Mouse (Mus musculus) adrenal gland, postnatal 10 days (tissue): Measurements from ENCODE around the gene Stk38l. TPM values are rescaled to one million over a fixed set of nuclear protein-coding genes. Genes with fewer than 3 reads are reported as not detected.
A peak's percentile ranks its signal among the peaks of the same experiment; 100 is the strongest.
"Not testable (repeated sequence)": the region's sequence is repeated elsewhere in the genome, so short reads cannot be mapped to it uniquely, and the experiment has no call there.

Experiments
- DNase-seq: peaks from one replicate; pipeline ENCODE4 v3.0.0; 2021; ENCODE audit warnings: mixed read lengths
- total RNA-seq, 2 experiments: library from RNA; stranded (reverse); gene quantifications; 2 replicates each; pipeline ENCODE4 v1.2.3; 2021

The Stk38l gene
- total RNA-seq, 2 experiments from 2014 or later = 13.3 to 17.6 TPM

DNA sequence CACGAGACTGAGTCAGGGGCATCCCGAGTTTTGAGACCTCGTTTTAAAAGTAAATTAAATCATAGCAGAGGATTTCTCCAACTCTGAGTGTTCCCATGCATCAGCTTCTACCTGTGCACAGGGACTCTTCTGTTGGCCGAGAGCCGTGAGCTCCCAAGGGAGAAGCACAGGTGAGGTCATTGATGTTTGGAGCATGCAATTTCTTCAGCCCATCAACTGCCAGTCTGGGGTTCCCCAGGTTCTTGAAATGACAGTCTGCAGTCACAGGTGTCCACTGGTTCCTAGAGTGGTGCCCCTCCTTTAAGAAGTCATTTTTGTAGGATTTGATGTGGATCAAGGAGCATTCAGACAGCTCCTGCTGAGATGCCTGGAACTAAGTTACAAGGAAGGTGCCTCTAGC is 46.0 kb downstream of the Stk38l start:
- no peak for DNase-seq

DNA sequence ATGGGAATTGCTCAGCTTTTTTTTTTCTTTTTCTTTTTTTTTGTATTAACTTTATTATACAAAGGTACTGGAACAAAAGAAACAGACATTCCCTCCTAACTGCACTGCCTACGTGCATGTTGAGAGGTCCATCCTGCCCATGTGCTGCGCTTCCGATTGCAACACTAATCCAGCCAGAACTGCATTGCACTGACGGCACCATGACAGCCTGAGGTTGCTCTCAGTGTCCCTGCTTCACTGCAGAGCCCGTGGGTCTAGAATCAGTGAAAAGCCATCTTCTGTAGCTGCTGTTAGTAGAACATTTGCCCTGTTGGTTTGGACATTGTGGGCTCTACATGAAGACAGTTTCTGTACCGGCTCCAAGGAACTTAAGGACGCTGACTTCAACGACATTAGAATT is 51.1 kb downstream of the Stk38l start:
- DNase-seq = not testable (repeated sequence)

DNA sequence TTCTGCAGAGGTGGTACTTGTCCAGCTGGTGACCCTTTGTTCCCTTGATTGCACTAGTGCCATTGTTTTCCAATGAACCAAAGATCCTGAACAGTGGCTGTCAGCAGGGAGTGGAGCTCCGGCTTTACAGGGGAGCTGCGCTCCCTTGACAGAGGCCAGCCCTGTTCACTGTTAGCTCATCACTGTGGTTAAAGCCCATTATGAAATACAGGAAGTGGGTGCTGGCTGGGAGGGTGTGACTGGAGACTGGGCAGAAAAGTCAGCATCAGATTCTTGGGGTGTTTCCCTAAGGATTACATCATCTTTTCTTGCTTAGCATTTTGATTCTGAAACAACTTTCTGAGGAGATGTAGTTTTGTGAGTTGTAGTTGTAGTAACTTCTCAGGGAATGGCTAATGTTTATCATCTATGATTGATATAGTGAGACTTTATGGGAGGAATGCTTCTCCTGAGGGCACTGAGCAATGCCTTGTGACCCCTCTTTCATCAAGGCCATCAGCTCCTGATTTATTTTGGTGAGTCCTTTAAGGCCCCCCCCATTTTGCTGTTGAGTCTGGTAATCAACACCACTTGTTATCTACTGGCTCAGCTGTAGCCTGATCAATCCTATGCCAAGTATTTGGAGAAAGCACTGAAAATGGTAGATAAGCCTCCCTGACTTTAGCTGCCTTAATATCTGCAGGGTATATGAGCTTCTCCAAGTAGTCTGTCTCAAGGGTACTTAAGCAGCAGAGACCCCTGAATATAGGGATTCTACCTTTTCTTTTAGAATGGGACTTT is 52.0 kb downstream of the Stk38l start:
- DNase-seq = no peak

DNA sequence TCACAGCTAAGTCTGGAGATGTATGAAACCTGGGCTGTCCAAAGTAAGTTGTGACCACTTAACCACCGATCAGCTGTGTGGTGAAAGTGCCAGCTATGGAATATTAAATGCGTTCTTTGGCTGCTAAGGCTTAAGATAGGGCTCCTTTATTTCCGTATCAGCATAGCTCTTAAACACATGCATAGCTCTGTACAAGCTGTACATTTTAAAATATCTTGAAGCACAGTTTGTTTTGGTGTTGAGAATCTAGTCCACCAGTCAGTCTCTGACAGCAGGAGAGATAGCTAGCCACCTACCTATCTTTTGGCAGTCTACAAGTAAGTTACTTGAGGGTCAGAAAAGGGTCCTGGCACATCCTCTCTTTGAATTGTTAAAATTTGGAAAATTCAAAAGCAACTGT is 53.3 kb downstream of the Stk38l start:
- DNase-seq = no peak

DNA sequence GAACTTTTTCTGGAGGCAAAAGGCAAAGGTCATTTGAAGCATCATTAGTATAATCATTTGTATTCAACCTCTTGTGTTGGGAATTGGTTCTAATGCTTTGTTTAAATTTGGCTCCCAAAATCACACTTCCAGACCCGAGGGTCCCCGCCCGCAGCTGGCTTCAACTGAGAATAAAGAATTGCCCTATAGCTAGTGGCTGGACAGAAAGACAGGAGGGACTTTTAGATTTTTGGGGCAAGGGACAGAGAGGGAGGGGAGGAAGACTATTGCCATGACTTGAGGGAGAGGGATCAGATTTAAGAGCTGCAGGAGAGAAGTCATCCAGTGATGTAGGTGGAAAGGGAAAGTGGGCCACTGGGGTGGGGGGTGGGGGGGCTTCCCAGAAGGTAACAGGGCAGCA is 56.8 kb downstream of the Stk38l start:
- no peak for DNase-seq

- DNase-seq = no peak
Measured at GRCm38 (mm10) chr6:146793527-146793926, 68.7 kb downstream of the Stk38l start.

DNA sequence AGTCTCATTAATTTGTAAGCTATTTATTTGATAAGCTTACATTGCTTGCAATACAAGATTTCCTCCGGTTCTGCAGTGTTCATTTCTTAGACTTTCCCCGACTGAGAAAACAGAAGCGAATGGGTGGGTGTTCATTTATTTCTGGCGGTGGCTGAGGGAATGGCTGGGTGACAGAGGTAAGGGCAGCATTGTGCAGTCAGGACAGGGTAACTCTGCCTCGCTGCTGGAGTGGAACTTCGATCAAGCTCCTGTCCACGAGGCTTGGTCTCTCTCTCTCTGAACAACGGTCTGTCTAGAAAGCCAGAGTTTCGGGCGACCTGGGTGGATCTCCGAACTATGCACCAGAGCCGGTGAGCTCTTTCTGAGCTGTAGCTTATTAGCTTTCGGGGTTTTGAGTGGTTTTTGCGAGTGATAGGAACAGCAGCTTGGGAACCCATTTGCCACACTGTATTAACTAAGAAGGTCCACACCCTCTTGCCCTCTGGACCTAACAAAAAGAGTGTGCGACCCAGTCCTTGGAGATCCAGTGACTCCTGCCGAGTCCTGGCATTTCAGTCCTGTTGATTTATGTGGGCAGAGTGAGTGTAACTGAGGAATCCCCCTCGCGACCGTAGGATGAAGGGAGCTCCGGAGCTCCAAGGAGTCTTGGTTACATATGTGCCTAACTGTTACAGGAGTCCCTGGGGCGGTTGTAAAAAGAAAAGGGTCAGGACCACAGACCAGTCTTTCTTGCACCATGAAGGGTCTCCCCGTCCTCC is 70.5 kb downstream of the Stk38l start:
- DNase-seq = peak; percentile 6

DNA sequence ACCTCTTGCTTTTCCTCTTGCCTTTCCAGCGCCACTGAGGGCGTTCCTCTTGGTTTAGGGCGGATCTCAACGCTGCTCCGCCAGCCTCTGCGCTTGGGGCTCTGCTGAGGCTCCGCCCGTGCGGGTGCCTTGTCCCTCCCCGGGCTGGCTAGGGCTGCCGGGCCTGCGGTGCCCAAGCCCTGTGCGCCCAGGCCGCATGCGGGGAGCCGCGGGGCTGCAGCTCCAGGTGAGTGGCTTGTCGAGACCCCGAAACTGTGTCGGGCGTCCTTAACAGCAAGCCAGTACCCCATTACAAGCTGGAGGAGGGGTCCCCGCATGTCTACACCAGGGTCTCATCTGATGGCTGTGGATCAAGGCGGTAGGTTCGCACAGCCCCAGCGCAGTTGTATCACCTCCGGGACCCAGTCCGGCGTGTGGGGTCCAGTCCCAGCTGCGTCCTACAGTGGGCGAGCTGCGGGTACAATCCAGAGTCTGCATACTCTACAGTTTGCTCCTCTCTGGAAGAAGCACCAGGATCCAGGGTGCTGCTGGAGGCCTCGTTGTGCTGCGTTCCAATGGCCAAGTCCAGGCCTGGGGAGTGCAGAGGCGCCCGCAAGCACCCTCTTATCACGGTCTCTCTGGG is 71.2 kb downstream of the Stk38l start, which contains the start of gene Arntl2:
TSS of gene Arntl2 (plus strand) at position 132 of the 622 bp plus-strand sequence.
- peak; percentile 89 for DNase-seq

DNA sequence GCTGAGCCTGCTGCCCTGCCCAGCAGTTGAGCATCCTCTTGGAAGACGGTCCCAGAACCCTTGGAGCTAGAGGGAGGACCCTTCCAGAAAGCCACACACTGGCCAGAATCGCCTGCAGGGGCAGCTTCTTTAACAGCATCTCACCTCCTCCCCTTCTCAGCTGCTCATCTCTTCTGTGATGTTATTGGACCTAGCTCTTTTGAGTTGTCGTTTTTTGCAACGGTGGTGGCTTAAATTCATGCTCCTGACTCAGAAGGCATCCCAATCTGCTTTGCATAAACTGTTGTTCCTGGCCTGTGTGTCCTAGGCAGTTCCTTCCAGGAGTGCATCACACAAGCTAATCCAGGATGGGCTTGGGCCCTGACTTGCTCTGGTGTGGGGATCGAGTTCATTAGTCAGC is 72.7 kb downstream of the Stk38l start:
- DNase-seq = no peak

DNA sequence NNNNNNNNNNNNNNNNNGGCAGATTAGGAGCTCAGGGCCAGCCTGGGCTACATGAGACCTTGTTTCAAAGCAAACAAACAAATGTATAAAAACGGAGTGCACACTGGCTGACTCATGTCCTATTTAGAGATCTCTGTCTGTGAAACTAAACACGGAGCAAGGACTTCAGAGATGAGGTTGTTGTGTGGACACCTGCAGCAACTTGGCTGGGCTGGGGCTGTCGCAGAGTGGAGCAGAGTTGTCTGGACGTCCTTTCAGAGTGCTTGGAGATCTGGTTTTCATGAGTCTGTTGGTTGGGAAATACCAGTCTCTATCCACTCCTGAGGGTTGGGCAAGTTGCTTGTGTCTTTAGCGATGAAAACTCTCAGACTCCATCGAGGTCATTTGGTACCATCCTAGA is 85.2 kb downstream of the Stk38l start:
- DNase-seq = no peak

DNA sequence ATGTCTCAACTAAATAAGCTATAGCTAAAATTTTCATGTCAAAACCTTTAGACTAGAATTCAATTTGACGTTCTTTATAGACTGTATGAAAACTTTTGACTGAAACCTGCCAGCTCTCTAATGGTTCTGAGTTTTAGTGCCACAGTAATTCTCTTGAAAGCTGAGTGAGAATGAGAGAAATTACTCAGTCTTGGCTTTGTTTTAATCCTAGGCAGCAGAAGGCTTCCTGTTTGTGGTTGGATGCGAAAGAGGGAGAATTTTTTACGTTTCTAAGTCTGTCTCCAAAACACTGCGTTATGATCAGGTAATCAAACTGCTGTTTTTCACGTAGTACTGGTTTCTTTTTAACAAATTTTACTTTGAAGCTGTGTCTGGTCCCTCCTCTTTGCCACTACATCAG is 88.2 kb downstream of the Stk38l start:
- no peak for DNase-seq

GRCm38 (mm10) chr6:146820177-146820965 is 95.6 kb downstream of the Stk38l start:
- no peak for DNase-seq

DNA sequence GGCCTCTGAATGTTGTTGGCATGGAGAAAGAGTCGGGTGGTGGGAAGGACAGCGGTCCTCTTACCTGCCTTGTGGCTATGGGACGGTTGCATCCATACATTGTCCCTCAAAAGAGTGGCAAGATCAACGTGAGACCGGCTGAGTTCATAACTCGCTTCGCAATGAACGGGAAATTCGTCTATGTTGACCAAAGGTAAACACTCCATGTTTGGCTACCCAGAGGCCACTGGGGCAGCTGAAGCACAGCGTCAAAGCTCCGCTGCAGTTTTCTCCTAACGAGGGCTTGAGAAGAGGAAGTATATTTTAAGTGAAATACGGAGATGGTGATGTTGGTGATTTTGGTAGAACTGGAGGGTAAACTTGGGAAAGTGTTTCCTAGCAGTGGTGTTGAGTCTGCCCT is 97.2 kb downstream of the Stk38l start:
- no peak for DNase-seq

DNA sequence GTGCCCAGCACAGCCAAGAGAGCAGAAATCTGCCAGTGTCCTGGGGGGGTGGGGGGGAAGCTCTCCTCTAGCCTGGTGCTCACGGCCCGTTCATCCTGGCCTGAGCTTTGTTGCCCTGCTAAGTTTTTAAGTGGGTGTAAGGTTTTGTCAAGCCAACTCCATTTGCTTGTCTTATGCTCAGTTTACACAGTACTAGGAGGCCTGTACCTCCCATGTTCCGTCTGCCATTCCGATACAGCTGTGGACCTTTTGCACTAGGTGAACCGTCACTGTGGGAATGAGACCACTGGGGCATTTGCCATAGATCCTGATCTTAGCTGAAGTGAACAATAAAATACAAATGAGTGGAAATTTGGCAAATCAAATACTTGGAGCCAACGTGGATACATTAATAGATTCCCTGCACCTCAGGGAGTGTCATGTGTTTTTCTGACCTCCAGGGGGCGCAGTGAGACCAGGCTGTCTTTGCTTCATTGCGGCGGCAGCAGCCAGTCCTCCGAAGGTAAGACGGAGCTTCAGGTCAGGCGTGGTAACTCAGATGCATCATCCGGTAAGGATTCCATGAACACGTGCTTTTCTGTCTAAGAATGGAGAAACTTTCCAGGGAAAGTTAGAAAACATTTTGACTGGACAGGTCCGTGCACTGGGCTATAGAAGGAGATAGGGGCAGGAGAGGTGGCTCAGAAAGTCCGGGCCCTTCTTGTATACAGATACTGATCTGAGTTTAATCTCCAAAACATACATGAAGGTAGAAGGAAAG is 100.1 kb downstream of the Stk38l start:
- DNase-seq = peak; percentile 80

GRCm38 (mm10) chr6:146825487-146825773 is 100.6 kb downstream of the Stk38l start:
- DNase-seq = no peak

Other genes with a start within 250 kb of the Stk38l start
- gene Itpr2, start 222.8 kb upstream of the Stk38l start, total RNA-seq = 100 to 1,000 TPM in 1 of 2 experiments, 10 to 100 TPM in 1; 71.8 to 105 TPM
- gene Fgfr1op2, start 147.8 kb upstream of the Stk38l start, total RNA-seq = 10 to 100 TPM; 80.4 to 81.7 TPM
- 10 to 100 TPM; 33.7 to 37.9 TPM for gene Ints13, start 147.2 kb upstream of the Stk38l start, total RNA-seq
- 10 to 100 TPM; 55.1 to 59.5 TPM for gene Med21, start 82.4 kb upstream of the Stk38l start, total RNA-seq
- 10 to 100 TPM; 41.9 to 45.0 TPM for gene Tm7sf3, start 82.2 kb upstream of the Stk38l start, total RNA-seq
- 1 to 10 TPM; 1.3 to 3.4 TPM for gene Arntl2, start 71.1 kb downstream of the Stk38l start, total RNA-seq
- gene Smco2, start 125.1 kb downstream of the Stk38l start, total RNA-seq = not detected
- gene Ppfibp1, start 163.5 kb downstream of the Stk38l start, total RNA-seq = 10 to 100 TPM; 89.2 to 94.4 TPM
- not detected for gene 1700034J05Rik, start 229.4 kb downstream of the Stk38l start, total RNA-seq